Mouse (Mus musculus): ENCODE results near the gene Gm29609. TPM values are rescaled to one million over a fixed set of nuclear protein-coding genes. Genes with fewer than 3 reads are reported as not detected.

Gm29609 gene
- polyA plus RNA-seq, 1 experiment from 2014 or later = 1.8 TPM

DNA sequence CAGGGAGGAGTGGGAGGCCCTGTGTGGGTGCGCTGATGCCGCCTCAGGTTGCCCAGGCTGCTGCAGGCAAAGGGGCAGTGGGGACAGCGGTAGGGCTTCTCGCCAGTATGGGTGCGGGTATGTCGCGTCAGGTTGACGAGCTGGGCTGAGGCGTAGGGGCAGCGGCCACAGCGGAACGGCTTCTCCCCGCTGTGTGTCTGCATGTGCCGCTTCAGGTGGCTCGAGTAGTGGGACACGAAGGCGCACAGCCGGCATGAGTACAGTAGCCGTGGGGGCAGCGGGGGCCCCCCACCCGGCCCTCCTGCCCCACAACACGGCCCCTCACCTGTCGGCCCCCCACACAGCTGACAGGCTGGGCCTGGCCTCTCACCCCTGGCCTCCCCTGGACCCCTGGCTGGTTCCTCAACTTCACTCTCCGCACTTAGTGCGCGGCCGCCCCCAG, 20.6 kb upstream of the Gm29609 start:
- H3K4me1 ChIP-seq (ENCODE audit: control insufficient read depth, insufficient read depth, low read length) = peaks cover 3% of the 10 kb centered on the region; the same call in 1 of the 2 replicates
- H3K27me3 ChIP-seq (ENCODE audit: control insufficient read depth, insufficient read depth, low read length) = no peaks in the 10 kb centered on the region
- no peak overlapping the region for H3K27ac ChIP-seq (replicated peaks; ENCODE audit: low read depth, low read length)
- no peak overlapping the region for H3K4me3 ChIP-seq (ENCODE audit: low read depth, low read length)
- no peak for DNase-seq (ENCODE audit: low spot score)
- 89% methylated on average over 27 of the region's 27 CpGs for WGBS
- H3K36me3 ChIP-seq (ENCODE audit: control insufficient read depth, insufficient read depth, low read length) = peaks cover 55% of the 10 kb centered on the region
- H3K9ac ChIP-seq (ENCODE audit: low read length) = no peak overlapping the region
- no peak overlapping the region; the same call in 1 of the 2 replicates for H3K4me2 ChIP-seq (ENCODE audit: low read depth, severe bottlenecking)
- peaks cover 5% of the 10 kb centered on the region for H3K9me3 ChIP-seq (ENCODE audit: control insufficient read depth, low read length)
- ATAC-seq (ENCODE audit: insufficient number of reproducible peaks, low FRiP score, low TSS enrichment, low read depth) = no peak

DNA sequence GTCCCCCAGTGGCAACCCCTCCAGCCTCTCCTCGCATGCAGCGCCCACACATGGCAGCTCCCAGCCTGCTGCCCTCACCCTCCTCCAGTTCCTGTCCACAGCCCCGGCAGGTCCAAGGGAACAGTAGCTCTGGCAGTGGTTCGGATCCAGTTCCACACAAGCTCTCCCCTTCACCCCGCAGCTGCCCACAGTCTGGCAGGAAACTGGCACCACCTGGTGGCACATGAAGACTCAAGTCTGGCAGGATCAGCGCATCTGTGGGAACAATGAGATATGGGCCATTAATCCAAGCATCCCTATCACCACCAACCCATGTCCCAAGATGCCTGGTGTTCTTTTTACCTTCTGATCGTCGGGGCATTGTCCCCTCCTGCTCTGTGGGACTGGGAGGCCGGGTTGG, 20.2 kb upstream of the Gm29609 start:
- H3K27me3 ChIP-seq (ENCODE audit: control insufficient read depth, insufficient read depth, low read length) = no peaks in the 10 kb centered on the region
- peaks cover 55% of the 10 kb centered on the region for H3K36me3 ChIP-seq (ENCODE audit: control insufficient read depth, insufficient read depth, low read length)
- no peak overlapping the region for H3K9ac ChIP-seq (ENCODE audit: low read length)
- H3K4me1 ChIP-seq (ENCODE audit: control insufficient read depth, insufficient read depth, low read length) = peaks cover 3% of the 10 kb centered on the region; the same call in 1 of the 2 replicates
- H3K4me3 ChIP-seq (ENCODE audit: low read depth, low read length) = no peak overlapping the region
- 90% methylated on average over 9 of the region's 9 CpGs for WGBS
- H3K4me2 ChIP-seq (ENCODE audit: low read depth, severe bottlenecking) = no peak overlapping the region
- ATAC-seq (ENCODE audit: insufficient number of reproducible peaks, low FRiP score, low TSS enrichment, low read depth) (no peak), DNase-seq (ENCODE audit: low spot score) (no peak)
- no peak overlapping the region for H3K27ac ChIP-seq (replicated peaks; ENCODE audit: low read depth, low read length)
- H3K9me3 ChIP-seq (ENCODE audit: control insufficient read depth, low read length) = peaks cover 5% of the 10 kb centered on the region

DNA sequence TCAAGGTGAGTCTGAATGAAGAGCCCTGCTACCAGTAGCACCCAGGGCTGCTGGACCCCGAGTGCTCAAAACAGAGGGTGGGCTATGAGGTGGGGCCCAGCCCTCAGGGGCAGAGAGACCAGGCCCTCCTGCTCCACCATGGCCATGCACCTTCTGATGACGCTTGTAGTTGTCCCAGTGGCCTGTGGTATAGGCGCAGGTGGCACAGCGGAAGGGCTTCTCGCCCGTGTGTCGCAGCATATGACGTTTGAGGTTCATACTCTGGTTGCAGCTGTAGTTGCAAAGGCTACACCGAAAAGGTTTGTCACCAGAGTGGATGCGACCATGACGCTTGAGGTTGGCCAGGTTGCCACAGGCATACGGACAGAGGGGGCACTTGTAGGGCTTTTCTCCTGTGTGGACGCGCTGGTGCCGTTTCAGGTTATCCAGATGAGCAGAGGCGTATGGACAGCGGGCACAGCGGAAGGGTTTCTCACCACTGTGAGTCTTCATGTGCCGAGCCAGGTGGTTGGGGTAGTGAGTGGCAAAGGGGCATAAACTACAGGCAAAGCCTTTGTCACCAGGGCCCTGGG, 19.7 kb upstream of the Gm29609 start:
- Histone ChIP-seq H3K4me1 (ENCODE audit: control insufficient read depth, insufficient read depth, low read length) (peaks cover 3% of the 10 kb centered on the region; the same call in 1 of the 2 replicates), H3K9ac (ENCODE audit: low read length) (no peak overlapping the region), H3K4me2 (ENCODE audit: low read depth, severe bottlenecking) (no peak overlapping the region), H3K27ac (replicated peaks; ENCODE audit: low read depth, low read length) (no peak overlapping the region), H3K27me3 (ENCODE audit: control insufficient read depth, insufficient read depth, low read length) (no peaks in the 10 kb centered on the region), H3K36me3 (ENCODE audit: control insufficient read depth, insufficient read depth, low read length) (peaks cover 53% of the 10 kb centered on the region), H3K9me3 (ENCODE audit: control insufficient read depth, low read length) (peaks cover 5% of the 10 kb centered on the region), H3K4me3 (ENCODE audit: low read depth, low read length) (no peak overlapping the region)
- WGBS = 94% methylated on average over 19 of the region's 19 CpGs
- DNase-seq (ENCODE audit: low spot score) = no peak
- ATAC-seq (ENCODE audit: insufficient number of reproducible peaks, low FRiP score, low TSS enrichment, low read depth) = no peak

DNA sequence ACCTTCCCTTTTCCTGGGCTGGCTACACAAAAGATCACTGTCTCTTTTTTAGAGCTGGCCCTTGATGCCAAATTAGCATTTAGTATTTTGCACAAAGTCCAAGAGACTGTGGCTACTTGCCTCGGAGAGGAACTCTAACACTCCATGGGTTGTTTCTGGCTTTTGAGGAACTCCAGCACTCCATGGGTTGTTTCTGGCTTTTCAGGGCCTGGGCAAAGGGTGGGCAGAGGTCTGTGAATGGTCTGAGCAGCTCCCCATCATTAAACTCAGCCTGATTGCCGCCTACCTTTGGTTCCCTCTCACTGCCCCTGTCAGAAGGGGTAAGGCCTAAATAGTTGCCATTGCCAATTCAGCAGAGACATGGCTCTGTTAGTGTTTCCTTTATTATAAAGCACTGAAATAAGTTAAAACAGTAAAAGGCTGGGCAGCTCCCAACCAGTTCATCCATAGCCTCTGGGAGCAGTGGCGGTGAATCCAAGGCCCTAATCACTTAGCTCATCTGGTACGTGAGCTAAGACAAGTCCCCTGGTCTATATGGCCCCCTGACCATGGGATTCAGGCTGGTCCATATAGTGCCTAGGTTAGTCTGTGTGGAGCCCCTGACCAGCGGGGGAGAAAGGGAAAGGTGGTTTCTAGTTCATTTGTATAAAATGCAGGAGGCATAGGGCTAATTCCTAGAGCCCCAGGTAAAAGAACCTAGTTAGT, 19.1 kb upstream of the Gm29609 start:
- H3K4me3 ChIP-seq (ENCODE audit: low read depth, low read length) = no peak overlapping the region
- WGBS = 87% methylated on average over 5 of the region's 5 CpGs
- peaks cover 52% of the 10 kb centered on the region for H3K36me3 ChIP-seq (ENCODE audit: control insufficient read depth, insufficient read depth, low read length)
- ATAC-seq (ENCODE audit: insufficient number of reproducible peaks, low FRiP score, low TSS enrichment, low read depth) = no peak
- H3K27ac ChIP-seq (replicated peaks; ENCODE audit: low read depth, low read length) = no peak overlapping the region
- H3K9me3 ChIP-seq (ENCODE audit: control insufficient read depth, low read length) = peaks cover 5% of the 10 kb centered on the region
- H3K9ac ChIP-seq (ENCODE audit: low read length) = no peak overlapping the region
- no peaks in the 10 kb centered on the region for H3K27me3 ChIP-seq (ENCODE audit: control insufficient read depth, insufficient read depth, low read length)
- no peak overlapping the region for H3K4me2 ChIP-seq (ENCODE audit: low read depth, severe bottlenecking)
- no peak for DNase-seq (ENCODE audit: low spot score)
- peaks cover 8% of the 10 kb centered on the region for H3K4me1 ChIP-seq (ENCODE audit: control insufficient read depth, insufficient read depth, low read length)

DNA sequence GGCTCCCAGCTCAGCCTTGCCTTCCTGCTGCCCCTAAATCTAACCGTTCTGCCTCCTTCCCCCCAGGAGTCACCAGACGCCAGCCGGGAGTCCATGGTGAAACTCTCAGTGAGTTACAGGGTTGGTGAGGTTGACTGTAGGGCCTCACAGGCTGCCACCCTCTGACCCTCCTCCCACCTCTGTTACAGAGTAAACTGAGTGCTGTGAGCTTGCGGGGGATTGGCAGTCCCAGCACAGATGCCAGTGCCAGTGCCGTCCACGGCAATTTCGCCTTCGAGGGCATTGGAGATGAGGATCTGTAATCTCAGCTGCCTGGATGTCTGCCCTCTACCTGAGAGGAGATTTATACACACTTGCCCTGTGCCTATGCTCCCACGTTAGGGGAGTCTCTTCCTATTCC, 18.5 kb upstream of the Gm29609 start:
- no peak overlapping the region for H3K4me3 ChIP-seq (ENCODE audit: low read depth, low read length)
- H3K4me1 ChIP-seq (ENCODE audit: control insufficient read depth, insufficient read depth, low read length) = peaks cover 8% of the 10 kb centered on the region
- peaks cover 48% of the 10 kb centered on the region for H3K36me3 ChIP-seq (ENCODE audit: control insufficient read depth, insufficient read depth, low read length)
- WGBS = 85% methylated on average over 9 of the region's 9 CpGs
- H3K27ac ChIP-seq (replicated peaks; ENCODE audit: low read depth, low read length) = no peak overlapping the region
- no peak for ATAC-seq (ENCODE audit: insufficient number of reproducible peaks, low FRiP score, low TSS enrichment, low read depth)
- no peak overlapping the region for H3K4me2 ChIP-seq (ENCODE audit: low read depth, severe bottlenecking)
- no peak for DNase-seq (ENCODE audit: low spot score)
- H3K9me3 ChIP-seq (ENCODE audit: control insufficient read depth, low read length) = peaks cover 5% of the 10 kb centered on the region
- H3K9ac ChIP-seq (ENCODE audit: low read length) = no peak overlapping the region
- H3K27me3 ChIP-seq (ENCODE audit: control insufficient read depth, insufficient read depth, low read length) = no peaks in the 10 kb centered on the region

DNA sequence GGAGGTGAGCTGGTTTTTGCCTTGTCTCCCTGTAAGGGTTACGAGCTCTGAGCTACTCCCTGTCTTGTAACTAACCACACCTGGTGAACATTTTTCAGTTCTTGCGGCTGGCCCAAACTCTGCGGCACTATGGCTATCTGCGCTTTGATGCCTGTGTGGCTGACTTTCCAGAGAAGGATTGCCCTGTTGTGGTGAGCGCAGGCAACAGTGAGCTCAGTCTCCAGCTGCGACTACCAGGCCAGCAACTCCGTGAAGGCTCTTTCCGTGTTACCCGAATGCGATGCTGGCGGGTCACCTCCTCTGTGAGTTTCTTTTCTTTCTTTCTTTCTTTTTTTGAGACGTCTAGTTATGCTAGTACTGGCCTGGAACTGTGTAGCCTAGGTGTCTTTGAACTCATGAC, 17.4 kb upstream of the Gm29609 start:
- H3K9me3 ChIP-seq (ENCODE audit: control insufficient read depth, low read length) = peaks cover 5% of the 10 kb centered on the region
- no peaks in the 10 kb centered on the region for H3K27me3 ChIP-seq (ENCODE audit: control insufficient read depth, insufficient read depth, low read length)
- H3K27ac ChIP-seq (replicated peaks; ENCODE audit: low read depth, low read length) = no peak overlapping the region
- no peak overlapping the region; the same call in 1 of the 2 replicates for H3K4me3 ChIP-seq (ENCODE audit: low read depth, low read length)
- no peak overlapping the region for H3K9ac ChIP-seq (ENCODE audit: low read length)
- WGBS = 94% methylated on average over 12 of the region's 12 CpGs
- no peak for DNase-seq (ENCODE audit: low spot score)
- H3K36me3 ChIP-seq (ENCODE audit: control insufficient read depth, insufficient read depth, low read length) = peaks cover 42% of the 10 kb centered on the region
- ATAC-seq (ENCODE audit: insufficient number of reproducible peaks, low FRiP score, low TSS enrichment, low read depth) = no peak
- H3K4me1 ChIP-seq (ENCODE audit: control insufficient read depth, insufficient read depth, low read length) = peaks cover 7% of the 10 kb centered on the region
- no peak overlapping the region for H3K4me2 ChIP-seq (ENCODE audit: low read depth, severe bottlenecking)

DNA sequence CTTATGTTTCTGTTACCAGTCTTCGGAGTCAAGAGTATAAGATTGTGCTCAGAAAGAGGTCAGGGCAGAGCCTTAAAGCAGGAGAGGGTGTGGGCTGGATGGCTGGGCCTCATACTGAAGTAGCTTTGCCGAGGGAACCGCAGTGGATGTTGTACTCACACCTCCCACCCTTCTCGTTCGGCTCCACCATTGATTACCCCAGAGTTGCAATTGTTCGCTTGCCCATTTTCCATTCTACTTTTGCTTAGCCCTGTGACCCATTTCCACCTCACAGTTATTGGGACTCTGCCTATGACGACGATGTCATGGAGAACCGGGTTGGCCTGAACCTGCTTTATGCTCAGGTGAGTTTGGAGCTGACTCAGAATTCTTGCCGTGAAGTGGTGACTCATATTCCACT, 16.5 kb upstream of the Gm29609 start:
- Histone ChIP-seq H3K9ac (ENCODE audit: low read length) (no peak overlapping the region), H3K4me1 (ENCODE audit: control insufficient read depth, insufficient read depth, low read length) (peaks cover 14% of the 10 kb centered on the region), H3K36me3 (ENCODE audit: control insufficient read depth, insufficient read depth, low read length) (peaks cover 42% of the 10 kb centered on the region), H3K4me3 (ENCODE audit: low read depth, low read length) (no peak overlapping the region), H3K27ac (replicated peaks; ENCODE audit: low read depth, low read length) (no peak overlapping the region), H3K27me3 (ENCODE audit: control insufficient read depth, insufficient read depth, low read length) (no peaks in the 10 kb centered on the region), H3K9me3 (ENCODE audit: control insufficient read depth, low read length) (peaks cover 5% of the 10 kb centered on the region), H3K4me2 (ENCODE audit: low read depth, severe bottlenecking) (no peak overlapping the region)
- ATAC-seq (ENCODE audit: insufficient number of reproducible peaks, low FRiP score, low TSS enrichment, low read depth) = no peak
- no peak for DNase-seq (ENCODE audit: low spot score)
- WGBS = 91% methylated on average over 10 of the region's 10 CpGs

DNA sequence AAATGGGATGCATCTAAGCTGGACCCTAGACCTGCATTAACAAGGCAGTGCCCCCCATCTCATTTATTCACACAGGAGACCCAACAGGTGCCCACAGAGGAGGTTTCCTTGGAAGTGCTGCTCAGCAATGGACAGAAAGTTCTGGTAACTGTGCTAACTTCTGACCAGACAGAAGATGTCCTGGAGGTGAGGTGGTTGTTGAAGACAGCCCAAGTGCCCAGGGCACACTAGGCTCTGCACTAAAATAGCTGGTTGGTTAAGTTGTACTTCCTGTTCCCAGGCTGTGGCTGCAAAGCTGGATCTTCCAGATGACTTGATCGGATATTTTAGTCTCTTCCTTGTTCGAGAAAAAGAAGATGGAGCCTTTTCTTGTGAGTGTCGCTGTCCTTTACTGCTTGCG, 16.0 kb upstream of the Gm29609 start:
- H3K4me3 ChIP-seq (ENCODE audit: low read depth, low read length) = no peak overlapping the region
- 93% methylated on average over 4 of the region's 4 CpGs for WGBS
- H3K9ac ChIP-seq (ENCODE audit: low read length) = no peak overlapping the region
- DNase-seq (ENCODE audit: low spot score) = no peak
- H3K27ac ChIP-seq (replicated peaks; ENCODE audit: low read depth, low read length) = no peak overlapping the region
- ATAC-seq (ENCODE audit: insufficient number of reproducible peaks, low FRiP score, low TSS enrichment, low read depth) = no peak
- no peaks in the 10 kb centered on the region for H3K27me3 ChIP-seq (ENCODE audit: control insufficient read depth, insufficient read depth, low read length)
- H3K9me3 ChIP-seq (ENCODE audit: control insufficient read depth, low read length) = peaks cover 5% of the 10 kb centered on the region
- no peak overlapping the region for H3K4me2 ChIP-seq (ENCODE audit: low read depth, severe bottlenecking)
- H3K36me3 ChIP-seq (ENCODE audit: control insufficient read depth, insufficient read depth, low read length) = peaks cover 43% of the 10 kb centered on the region
- peaks cover 14% of the 10 kb centered on the region for H3K4me1 ChIP-seq (ENCODE audit: control insufficient read depth, insufficient read depth, low read length)
